Mouse (Mus musculus) inflammation-experienced regulatory T-cells, adult 6 months (primary cell): ENCODE data around the gene Cys1. TPM values are rescaled to one million over a fixed set of nuclear protein-coding genes. Genes with fewer than 3 reads are reported as not detected.

Source experiments
- ATAC-seq: one replicate; pipeline ENCODE4 v1.8.0; 2017
- polyA plus RNA-seq, 3 experiments: library from polyadenylated mRNA; unstranded; fragments of 100-300 nt; shearing (Covaris generic); gene quantifications; one replicate each; pipeline ENCODE4 v1.2.1; 2017

Cys1 gene
- polyA plus RNA-seq, 3 experiments from 2014 or later: not detected

GRCm38 (mm10) chr12:24697484-24698204 lies 16.0 kb upstream of the Cys1 start:
- ATAC-seq: no peak

- peak; percentile 92 for ATAC-seq
These were observed 15.2 kb upstream of the Cys1 start for GRCm38 (mm10) chr12:24696500-24697483.

DNA sequence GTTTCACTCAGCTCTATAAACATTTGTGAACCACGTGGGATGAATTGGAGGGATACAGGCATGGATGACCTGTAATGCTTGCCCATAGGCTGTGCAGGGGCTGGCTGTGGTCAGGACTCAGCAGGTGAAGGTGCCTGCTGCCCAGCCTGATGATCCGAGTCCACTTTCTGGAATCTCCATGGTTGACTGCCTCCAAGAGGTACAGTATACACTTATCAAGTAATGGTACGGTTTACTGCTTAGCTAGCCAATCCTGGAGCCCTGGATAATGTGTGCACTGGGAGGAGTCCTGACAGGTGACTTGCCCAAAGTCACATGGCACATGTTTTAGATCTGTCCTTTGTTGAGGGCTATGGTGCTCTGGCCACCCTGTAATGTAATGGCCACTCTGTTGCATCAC lies 8.7 kb upstream of the Cys1 start:
- no peak for ATAC-seq

DNA sequence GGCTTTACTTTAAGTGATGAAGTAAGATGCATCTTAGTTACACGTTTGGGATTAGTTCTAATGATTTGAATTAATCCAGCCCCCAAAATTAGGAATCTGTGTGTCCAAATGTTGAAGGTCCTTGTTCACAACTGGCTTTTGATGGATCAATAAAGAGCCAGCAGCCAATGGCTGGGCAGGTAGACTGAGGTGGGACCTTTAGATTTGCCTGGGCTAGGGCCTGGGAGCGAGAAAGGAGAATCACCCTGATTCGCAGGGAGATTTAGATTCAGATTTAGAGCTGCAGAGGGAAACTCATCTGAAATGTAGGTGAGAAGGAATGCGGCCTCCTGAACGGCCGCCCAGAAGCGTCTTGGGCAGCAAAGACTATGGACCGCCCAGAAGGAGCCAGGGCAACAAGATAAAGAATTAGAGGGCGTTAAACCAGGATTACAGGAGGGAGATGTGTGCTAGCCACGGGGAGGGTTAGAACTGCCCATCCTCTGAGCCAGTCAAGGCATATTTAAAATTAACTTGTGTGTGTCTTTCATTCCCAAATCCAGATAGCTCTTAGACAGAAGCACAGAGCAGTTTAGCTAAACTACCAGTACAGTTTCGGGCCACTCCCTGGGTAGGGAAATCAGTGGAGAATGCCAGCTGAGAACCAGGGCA lies 5.2 kb upstream of the Cys1 start:
- ATAC-seq: no peak

- no peak for ATAC-seq
These were observed 4.6 kb upstream of the Cys1 start for GRCm38 (mm10) chr12:24686038-24686695.

- ATAC-seq: no peak
These were observed 1.8 kb upstream of the Cys1 start for GRCm38 (mm10) chr12:24683461-24683860.

DNA sequence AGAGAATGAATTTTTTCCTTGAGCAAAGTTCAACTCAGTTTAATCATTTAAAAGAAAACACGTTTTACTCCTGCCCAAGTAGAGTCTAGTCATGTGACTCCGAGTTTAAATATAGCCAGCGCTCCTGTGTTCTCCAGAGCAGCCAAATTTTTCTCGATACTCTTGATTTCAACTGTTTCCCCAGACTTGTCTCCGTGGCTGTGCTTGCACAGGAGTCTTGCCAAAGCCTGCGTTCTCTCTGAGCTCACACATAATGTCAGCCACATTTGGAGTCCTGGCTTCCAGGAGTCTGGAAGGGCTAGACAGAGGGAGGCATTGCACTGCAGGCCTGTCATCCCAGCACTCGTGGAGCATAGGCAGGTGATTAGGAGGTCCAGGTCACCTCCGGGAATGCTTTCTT lies 950 bp upstream of the Cys1 start:
- ATAC-seq: no peak

- ATAC-seq: no peak
These were observed 924 bp downstream of the Cys1 start for GRCm38 (mm10) chr12:24680492-24681285.

GRCm38 (mm10) chr12:24680096-24680491 lies 1.5 kb downstream of the Cys1 start:
- no peak for ATAC-seq

- ATAC-seq: no peak
These were observed 19.5 kb downstream of the Cys1 start for GRCm38 (mm10) chr12:24662131-24662530.

DNA sequence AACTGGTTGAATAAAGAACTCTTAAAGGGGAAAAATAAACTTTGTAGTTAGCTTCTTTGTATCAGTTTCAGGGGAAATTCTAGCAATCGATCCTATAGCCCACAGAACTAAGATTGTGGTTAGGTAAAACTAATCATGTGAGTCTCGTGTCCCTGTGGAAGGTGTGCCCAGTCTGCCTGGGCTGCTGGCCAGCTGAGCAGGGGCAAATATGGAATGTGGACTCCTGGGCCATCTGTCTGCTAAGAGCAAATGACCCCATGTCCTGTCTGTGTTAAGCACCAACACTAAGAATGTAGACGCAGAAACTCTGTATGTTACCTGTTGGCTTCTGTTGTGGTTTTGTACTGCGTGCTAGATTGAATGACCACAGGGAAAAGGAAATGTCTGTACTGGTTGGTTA lies 20.5 kb downstream of the Cys1 start:
- ATAC-seq: no peak

DNA sequence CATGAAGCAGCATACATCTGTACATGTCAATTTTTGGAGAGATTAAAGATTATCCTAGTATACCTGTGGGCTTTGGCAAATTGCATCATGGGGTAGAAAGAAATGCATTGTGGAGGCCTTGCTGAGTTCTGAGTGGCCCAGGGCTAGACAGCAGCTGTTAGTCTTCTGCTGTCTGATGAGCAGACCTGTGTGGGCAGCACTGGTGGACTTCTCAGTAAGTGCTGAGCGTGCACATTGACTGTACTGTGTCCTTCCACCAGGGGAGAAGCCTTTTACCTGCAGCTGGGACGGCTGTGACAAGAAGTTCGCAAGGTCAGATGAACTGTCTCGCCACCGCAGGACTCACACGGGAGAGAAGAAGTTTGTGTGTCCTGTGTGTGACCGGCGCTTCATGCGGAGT lies 21.7 kb downstream of the Cys1 start:
- ATAC-seq: no peak

DNA sequence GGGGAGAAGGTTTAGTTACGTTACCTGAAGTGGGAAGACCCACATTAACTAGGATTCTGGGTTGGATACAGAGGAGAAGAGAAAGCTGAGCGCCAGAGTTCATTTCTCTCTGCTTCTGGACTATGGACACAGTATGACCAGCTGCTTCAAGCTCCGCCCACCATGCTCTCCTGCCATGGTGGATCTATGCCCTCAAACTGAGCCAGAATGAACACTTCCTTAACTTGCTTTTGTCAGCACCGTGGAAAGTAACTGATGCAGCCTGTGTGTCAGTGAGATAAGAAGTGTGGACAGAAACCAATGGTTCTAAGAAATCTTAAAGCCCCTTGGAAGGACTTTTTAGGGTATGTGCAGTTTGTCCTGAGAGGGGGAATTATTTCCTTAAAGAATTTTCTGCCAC lies 22.6 kb downstream of the Cys1 start:
- no peak for ATAC-seq

GRCm38 (mm10) chr12:24656436-24656835 lies 25.2 kb downstream of the Cys1 start:
- no peak for ATAC-seq

- no peak for ATAC-seq
These were observed 27.3 kb downstream of the Cys1 start for GRCm38 (mm10) chr12:24654065-24654862.

DNA sequence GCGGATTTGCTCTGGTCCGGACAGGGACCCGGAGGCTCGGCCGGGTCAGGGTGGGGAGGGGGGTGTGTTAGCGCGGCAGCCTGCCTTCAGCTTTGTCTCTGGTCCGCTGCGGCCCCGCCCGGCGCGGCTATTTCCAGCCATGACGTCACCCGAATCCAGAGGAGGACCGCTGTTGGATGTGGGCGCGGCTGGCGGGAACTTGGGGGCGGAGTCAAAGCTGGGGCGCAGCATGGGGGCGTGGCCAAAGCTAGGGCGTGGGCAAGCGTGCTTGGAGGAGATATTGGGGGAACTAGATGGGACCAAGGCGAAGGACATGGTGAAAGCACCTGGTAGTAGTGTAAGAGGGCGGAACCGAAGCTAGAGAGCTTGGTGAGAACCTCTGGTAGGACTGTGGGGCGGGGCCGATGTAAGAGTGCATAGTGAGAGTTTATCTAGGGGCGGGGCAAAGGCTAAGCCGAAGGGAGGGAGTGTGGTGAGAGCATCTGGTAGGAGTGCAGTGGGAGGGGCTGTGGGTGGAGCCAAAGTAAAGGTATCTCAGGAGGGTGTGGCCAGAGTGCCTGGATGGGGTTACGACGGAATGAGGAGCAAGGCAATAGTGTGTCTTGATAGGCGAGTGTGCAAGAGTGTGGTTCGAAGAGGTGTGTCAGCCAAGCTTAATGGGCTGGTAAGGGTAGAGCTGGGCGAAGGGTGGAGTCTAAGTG lies 29.8 kb downstream of the Cys1 start:
- peak; percentile 75 for ATAC-seq

- ATAC-seq: peak; percentile 83
These were observed 30.5 kb downstream of the Cys1 start, which contains the start of gene Klf11 for GRCm38 (mm10) chr12:24651063-24651557. TSS of gene Klf11 (plus strand) at chr12:24651274.

DNA sequence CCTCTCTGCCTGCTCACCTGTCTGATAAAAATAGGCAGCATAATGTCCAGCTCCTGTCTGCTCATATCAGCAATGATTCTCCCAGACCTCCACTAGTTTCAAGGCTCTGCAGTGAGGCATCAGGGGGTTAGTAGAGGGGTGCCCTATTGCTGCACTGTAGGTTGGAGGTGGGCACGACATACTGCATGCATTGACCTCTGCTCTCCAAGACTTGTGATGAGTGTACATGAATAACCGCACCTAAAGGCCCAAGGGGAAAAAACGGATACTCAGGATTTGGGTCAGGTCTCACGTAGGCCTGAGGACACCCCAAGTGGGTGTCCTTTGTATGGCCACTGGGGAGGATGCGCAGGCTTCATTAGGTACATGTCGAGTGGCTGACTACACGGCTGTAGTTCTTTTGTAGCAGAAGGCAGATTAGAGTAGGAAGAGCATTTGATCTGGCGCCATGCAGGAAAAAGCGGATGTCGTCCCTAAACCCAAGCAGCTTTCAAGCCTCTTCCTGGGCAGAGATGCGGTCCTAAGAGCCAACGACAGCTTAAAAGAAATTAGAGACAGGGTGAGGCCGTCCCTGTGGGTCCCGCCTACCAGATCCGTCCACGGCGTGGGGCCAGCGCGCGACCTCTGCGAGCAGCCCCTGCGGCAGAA lies 31.1 kb downstream of the Cys1 start:
- no peak for ATAC-seq

DNA sequence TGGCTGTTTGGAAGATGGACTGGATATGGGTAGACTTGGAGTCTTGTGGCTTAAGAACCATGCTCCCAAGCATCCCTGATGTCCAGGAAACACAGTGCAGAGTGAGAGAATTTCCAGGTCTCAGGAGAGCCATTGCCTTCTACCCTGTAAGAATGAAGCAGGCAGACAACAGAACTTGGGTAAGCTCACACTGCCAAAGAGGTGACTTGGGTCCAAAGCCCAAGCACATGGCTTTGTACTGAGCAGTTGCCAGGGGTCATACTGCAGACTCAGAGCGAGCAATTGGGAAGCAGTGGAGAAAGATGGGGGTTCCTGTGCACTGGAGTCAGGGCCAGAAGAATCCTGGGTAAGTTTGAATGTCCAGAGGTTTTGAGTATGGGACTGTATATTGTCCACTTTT lies 33.5 kb downstream of the Cys1 start:
- no peak for ATAC-seq
